Mouse (Mus musculus): ENCODE data around the gene Rapgef4. TPM values are rescaled to one million over a fixed set of nuclear protein-coding genes. Genes with fewer than 3 reads are reported as not detected.
A peak's percentile ranks its signal among the peaks of the same experiment; 100 is the strongest.

Gene Rapgef4
- 1.5 and 1.8 TPM in 2 replicates for polyA plus RNA-seq (2012; ENCODE audit: insufficient read depth, insufficient read length, missing spikeins)

- 0 out of 2 replicates have a peak within 1 kb of the TSS, but pooled peaks have one; percentile 11 for H3K4me3 ChIP-seq (ENCODE audit: insufficient read depth, low read depth, low read length)
- no peak within 1 kb of the TSS for H3K27ac ChIP-seq (replicated peaks; ENCODE audit: low read depth, low read length)
- no peaks in the 10 kb centered on the region for H3K4me1 ChIP-seq (ENCODE audit: control insufficient read depth, insufficient read depth, insufficient read length, low read length)
These were observed at the start of gene Rapgef4 for GRCm38 (mm10) chr2:71980771-71981342. Rapgef4 (plus strand) TSS chr2:71981240.

DNA sequence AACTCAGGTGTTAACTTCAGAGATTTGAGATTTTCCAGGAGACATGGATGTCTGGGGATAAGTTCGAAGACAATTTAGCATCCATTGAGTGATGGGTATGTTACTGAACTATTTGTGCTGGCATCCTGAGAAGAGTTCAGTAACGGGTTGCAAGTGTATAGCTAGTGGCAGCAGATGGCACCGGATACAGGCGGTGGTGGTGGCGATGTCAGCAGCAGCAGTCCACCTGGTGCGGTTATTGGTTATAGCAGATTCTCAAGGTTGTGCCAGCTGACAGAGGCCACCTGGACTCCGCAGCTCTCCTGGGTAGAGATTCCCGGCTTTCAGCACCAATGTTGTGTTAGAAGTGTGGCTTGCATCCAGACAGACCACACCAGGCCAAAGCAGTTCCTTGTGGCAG is 47.0 kb upstream of the Rapgef4 start:
- Histone ChIP-seq H3K4me1 (ENCODE audit: control insufficient read depth, insufficient read depth, insufficient read length, low read length) (no peaks in the 10 kb centered on the region), H3K4me3 (ENCODE audit: insufficient read depth, low read depth, low read length) (no peak overlapping the region), H3K27ac (replicated peaks; ENCODE audit: low read depth, low read length) (no peak overlapping the region)

GRCm38 (mm10) chr2:71936711-71937110 is 44.3 kb upstream of the Rapgef4 start:
- Histone ChIP-seq H3K27ac (replicated peaks; ENCODE audit: low read depth, low read length) (no peak overlapping the region), H3K4me3 (ENCODE audit: insufficient read depth, low read depth, low read length) (no peak overlapping the region)

GRCm38 (mm10) chr2:71937649-71938308 is 43.3 kb upstream of the Rapgef4 start:
- Histone ChIP-seq H3K27ac (replicated peaks; ENCODE audit: low read depth, low read length) (no peak overlapping the region), H3K4me1 (ENCODE audit: control insufficient read depth, insufficient read depth, insufficient read length, low read length) (no peaks in the 10 kb centered on the region), H3K4me3 (ENCODE audit: insufficient read depth, low read depth, low read length) (no peak overlapping the region)

More at GRCm38 (mm10) chr2:71936711-71937110, 44.3 kb upstream of the Rapgef4 start:
- H3K4me1 ChIP-seq (ENCODE audit: control insufficient read depth, insufficient read depth, insufficient read length, low read length) = no peaks in the 10 kb centered on the region

DNA sequence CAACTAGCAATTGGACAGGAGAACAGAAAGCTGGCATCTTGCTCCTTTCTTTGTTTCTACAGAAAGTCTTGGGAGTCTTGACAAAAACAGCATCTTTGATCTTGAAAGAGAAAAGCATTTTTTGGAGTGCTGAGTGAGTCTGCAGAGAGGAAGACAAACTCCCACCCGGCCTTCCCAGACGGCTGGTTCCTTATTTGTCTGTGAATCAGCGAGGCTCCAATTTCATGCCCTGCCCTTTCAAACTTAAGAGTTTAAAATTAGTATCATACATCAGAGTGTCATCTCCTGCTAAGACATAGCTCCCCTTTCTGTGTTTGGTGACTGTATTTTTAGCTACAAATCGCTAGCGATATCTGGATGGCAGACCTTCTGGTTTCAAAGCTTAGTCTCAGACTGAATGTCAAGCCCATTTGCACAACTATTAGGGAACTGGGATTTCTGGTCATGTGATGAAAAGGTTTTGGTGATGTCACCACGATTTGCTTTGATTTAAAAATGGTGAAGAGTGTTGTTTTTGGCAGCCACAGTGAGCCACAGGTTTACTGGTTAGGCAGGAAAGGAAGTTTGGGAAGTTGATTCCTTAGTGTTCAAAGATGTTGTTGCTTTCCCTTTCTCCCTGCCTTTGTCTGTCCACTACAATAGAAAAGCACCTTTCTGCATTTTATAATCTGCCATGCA is 42.2 kb upstream of the Rapgef4 start:
- H3K27ac ChIP-seq (replicated peaks; ENCODE audit: low read depth, low read length) = no peak overlapping the region
- peak overlapping the region; percentile 6; the same call in 1 of the 2 replicates for H3K4me3 ChIP-seq (ENCODE audit: insufficient read depth, low read depth, low read length)
- H3K4me1 ChIP-seq (ENCODE audit: control insufficient read depth, insufficient read depth, insufficient read length, low read length) = no peaks in the 10 kb centered on the region

DNA sequence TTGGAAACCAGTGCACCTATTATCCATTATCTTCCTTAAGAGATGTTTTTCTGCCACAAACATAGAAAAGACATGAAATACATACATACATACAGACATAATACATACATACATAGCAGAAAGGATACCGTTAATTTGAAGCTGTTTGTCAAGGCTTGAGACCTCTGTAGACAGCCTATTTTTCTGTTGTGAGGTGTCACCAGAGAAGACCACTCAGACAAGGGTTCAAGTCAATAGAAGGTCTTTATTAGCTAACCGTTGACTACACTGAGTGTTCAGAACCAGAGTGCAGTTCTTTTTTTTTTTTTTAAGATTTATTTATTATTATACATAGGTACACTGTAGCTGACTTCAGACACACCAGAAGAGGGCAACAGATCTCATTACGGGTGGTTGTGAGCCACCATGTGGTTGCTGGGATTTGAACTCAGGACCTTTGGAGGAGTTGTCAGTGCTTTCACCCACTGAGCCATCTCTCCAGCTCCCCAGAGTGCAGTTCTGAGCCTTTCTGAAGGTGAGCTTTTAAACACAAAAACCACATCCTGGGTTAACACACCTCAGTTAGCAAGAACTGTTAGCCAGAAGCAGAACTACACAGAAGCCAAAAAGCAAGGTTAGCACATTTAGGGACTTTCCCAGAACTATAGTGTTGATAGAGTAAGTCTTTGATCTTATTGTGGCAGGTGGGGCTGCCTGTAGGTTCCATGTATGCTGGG is 39.9 kb upstream of the Rapgef4 start:
- H3K4me1 ChIP-seq (ENCODE audit: control insufficient read depth, insufficient read depth, insufficient read length, low read length) = no peaks in the 10 kb centered on the region
- no peak overlapping the region for H3K4me3 ChIP-seq (ENCODE audit: insufficient read depth, low read depth, low read length)
- no peak overlapping the region for H3K27ac ChIP-seq (replicated peaks; ENCODE audit: low read depth, low read length)

- Histone ChIP-seq H3K27ac (replicated peaks; ENCODE audit: low read depth, low read length) (no peak overlapping the region), H3K4me3 (ENCODE audit: insufficient read depth, low read depth, low read length) (no peak overlapping the region), H3K4me1 (ENCODE audit: control insufficient read depth, insufficient read depth, insufficient read length, low read length) (no peaks in the 10 kb centered on the region)
These were observed 39.3 kb upstream of the Rapgef4 start for GRCm38 (mm10) chr2:71941721-71942087.

DNA sequence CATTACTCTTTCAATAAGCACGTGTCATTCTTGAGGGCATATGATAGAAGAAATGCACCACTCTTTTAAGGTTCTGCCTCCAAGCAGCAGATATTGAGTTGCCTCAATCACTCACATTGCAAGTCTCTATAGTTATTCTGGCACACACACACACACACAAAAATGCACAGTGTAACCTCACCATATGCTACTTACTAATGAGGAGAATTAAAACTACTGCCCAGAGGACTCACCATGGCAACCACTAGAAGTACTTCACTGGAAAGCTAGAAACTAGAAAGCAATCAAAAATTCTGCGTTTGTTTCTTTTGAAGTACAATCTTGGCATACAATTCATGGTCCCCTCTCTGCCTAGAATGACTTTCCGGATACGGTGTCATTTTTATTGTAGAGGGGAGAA is 29.8 kb upstream of the Rapgef4 start:
- H3K4me1 ChIP-seq (ENCODE audit: control insufficient read depth, insufficient read depth, insufficient read length, low read length) = no peaks in the 10 kb centered on the region
- H3K4me3 ChIP-seq (ENCODE audit: insufficient read depth, low read depth, low read length) = no peak overlapping the region
- H3K27ac ChIP-seq (replicated peaks; ENCODE audit: low read depth, low read length) = no peak overlapping the region

GRCm38 (mm10) chr2:71955637-71956036 is 25.4 kb upstream of the Rapgef4 start:
- Histone ChIP-seq H3K4me1 (ENCODE audit: control insufficient read depth, insufficient read depth, insufficient read length, low read length) (no peaks in the 10 kb centered on the region), H3K27ac (replicated peaks; ENCODE audit: low read depth, low read length) (no peak overlapping the region), H3K4me3 (ENCODE audit: insufficient read depth, low read depth, low read length) (no peak overlapping the region)

- no peak overlapping the region for H3K27ac ChIP-seq (replicated peaks; ENCODE audit: low read depth, low read length)
- no peaks in the 10 kb centered on the region for H3K4me1 ChIP-seq (ENCODE audit: control insufficient read depth, insufficient read depth, insufficient read length, low read length)
- no peak overlapping the region for H3K4me3 ChIP-seq (ENCODE audit: insufficient read depth, low read depth, low read length)
These were observed 24.6 kb upstream of the Rapgef4 start for GRCm38 (mm10) chr2:71956463-71956862.

DNA sequence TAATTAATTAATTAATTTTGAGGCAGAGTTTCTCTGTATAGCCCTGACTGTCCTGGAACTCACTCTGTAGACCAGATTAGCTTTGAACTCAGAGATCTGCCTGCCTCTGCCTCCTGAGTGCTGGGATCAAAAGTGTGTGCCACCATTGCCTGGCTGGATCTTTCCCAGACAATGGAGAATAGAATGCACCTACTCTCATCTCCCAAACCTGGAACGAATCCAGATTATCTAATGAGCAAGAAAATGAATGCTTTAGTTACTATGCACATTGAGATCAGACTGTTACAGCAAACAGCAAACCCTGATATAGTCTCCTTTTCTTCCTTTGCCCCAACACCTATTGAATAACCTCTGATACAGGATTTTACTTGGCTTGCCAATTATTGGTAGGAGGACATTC is 23.1 kb upstream of the Rapgef4 start:
- Histone ChIP-seq H3K4me1 (ENCODE audit: control insufficient read depth, insufficient read depth, insufficient read length, low read length) (no peaks in the 10 kb centered on the region), H3K4me3 (ENCODE audit: insufficient read depth, low read depth, low read length) (no peak overlapping the region), H3K27ac (replicated peaks; ENCODE audit: low read depth, low read length) (no peak overlapping the region)

- Histone ChIP-seq H3K27ac (replicated peaks; ENCODE audit: low read depth, low read length) (no peak overlapping the region), H3K4me3 (ENCODE audit: insufficient read depth, low read depth, low read length) (no peak overlapping the region), H3K4me1 (ENCODE audit: control insufficient read depth, insufficient read depth, insufficient read length, low read length) (no peaks in the 10 kb centered on the region)
These were observed 22.6 kb upstream of the Rapgef4 start for GRCm38 (mm10) chr2:71958393-71958792.

DNA sequence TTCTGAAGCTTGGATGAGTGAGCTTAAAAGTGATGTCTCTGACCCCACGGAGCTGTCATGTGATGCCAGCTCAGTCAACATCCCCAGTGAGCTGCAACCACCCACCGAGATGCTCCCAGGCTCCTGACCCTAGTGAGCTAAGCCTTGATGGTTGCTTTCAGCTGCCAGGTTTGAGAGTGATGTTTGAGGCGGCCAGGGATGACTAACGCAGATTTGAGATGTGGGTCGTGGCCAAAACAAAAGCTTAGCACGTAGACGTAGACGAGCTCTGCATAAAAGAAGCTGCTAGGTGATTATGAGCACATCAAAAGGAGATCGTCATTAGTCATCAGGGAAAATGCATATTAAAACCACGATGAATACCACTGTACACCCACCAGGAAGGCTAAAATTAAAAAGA is 16.8 kb upstream of the Rapgef4 start:
- Histone ChIP-seq H3K4me1 (ENCODE audit: control insufficient read depth, insufficient read depth, insufficient read length, low read length) (no peaks in the 10 kb centered on the region), H3K27ac (replicated peaks; ENCODE audit: low read depth, low read length) (no peak overlapping the region)

DNA sequence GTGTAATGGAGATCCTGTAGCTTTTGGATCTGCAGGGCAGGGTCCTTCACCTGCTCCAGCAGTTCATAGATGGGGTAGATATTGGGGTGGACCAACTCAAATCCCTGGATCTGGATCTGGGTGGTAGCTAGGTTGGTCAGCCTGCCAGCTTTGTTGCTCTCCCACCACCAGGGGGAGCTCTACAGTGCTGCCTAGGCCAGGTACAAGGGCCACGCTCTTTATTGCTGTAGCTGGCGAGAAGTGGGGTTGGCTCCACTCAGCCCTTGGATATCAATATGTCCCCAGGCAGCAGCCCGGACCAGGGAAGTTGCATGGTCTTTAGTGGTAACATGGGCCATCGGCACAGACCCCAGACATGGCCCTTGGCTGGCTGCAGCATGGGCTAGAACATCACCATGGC is 15.6 kb upstream of the Rapgef4 start:
- no peaks in the 10 kb centered on the region for H3K4me1 ChIP-seq (ENCODE audit: control insufficient read depth, insufficient read depth, insufficient read length, low read length)
- no peak overlapping the region for H3K4me3 ChIP-seq (ENCODE audit: insufficient read depth, low read depth, low read length)
- no peak overlapping the region for H3K27ac ChIP-seq (replicated peaks; ENCODE audit: low read depth, low read length)

More for the DNA sequence above, 16.8 kb upstream of the Rapgef4 start:
- no peak overlapping the region for H3K4me3 ChIP-seq (ENCODE audit: insufficient read depth, low read depth, low read length)

DNA sequence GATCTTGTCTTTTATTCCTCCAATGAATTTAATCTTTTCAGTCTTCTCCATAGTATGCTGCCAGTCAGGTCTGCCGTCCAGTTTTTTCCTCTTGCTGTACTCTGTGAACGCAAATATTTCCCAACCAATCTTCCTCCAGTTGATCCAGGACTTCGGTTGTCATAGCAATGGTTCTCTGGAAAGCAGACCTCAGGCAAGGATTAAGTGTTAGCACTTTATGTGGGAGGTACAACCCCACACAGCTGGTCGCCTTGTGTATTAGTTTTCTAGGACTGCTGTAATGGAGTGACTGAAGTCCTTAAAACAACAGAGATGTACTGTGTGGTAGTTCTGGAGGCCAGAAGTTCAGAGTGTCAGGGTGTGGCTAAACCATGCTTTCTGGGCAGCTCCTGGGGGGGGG is 14.3 kb upstream of the Rapgef4 start:
- Histone ChIP-seq H3K4me1 (ENCODE audit: control insufficient read depth, insufficient read depth, insufficient read length, low read length) (no peaks in the 10 kb centered on the region), H3K4me3 (ENCODE audit: insufficient read depth, low read depth, low read length) (no peak overlapping the region), H3K27ac (replicated peaks; ENCODE audit: low read depth, low read length) (no peak overlapping the region)

Data from brown adipose tissue, adult 24 weeks (tissue).